Mouse (Mus musculus) forebrain, embryonic 16.5 days (tissue): ENCODE results near the gene Cyth4. TPM values are rescaled to one million over a fixed set of nuclear protein-coding genes. Genes with fewer than 3 reads are reported as not detected.
A peak's percentile ranks its signal among the peaks of the same experiment; 100 is the strongest.

Experiments used
- ATAC-seq: fragments of 200-750 bp; cut with Nextera tagmentation; 2 replicates; pipeline ENCODE4 v1.8.0; 2017; ENCODE audit warnings: mild to moderate bottlenecking, moderate library complexity
- H3K27ac ChIP-seq: fragments of 300-500 bp; sonication (generic); 2 replicates; pipeline ENCODE4 v1.5.1; 2014; ENCODE audit warnings: low read length, control low read depth
- H3K27me3 ChIP-seq: fragments of 300-500 bp; sonication (generic); replicated peaks from 2 replicates; pipeline ENCODE4 v1.6.1; 2014; ENCODE audit warnings: low read length; ENCODE audit not compliant: control insufficient read depth, insufficient read depth
- H3K36me3 ChIP-seq: fragments of 300-500 bp; sonication (generic); 2 replicates; pipeline ENCODE4 v1.6.1; 2014; ENCODE audit not compliant: control insufficient read depth, insufficient read depth
- H3K4me1 ChIP-seq: fragments of 300-500 bp; sonication (generic); replicated peaks from 2 replicates; pipeline ENCODE4 v1.6.1; 2014; ENCODE audit warnings: low read length; ENCODE audit not compliant: control insufficient read depth, insufficient read depth
- H3K4me2 ChIP-seq: fragments of 300-500 bp; sonication (generic); 2 replicates; pipeline ENCODE4 v1.6.1; 2014; ENCODE audit warnings: mild to moderate bottlenecking, low read length, control low read depth
- H3K4me3 ChIP-seq: fragments of 300-500 bp; sonication (generic); replicated peaks from 2 replicates; pipeline ENCODE4 v1.5.1; 2014; ENCODE audit warnings: mild to moderate bottlenecking, low read length, control low read depth
- H3K9ac ChIP-seq: fragments of 300-500 bp; sonication (generic); replicated peaks from 2 replicates; pipeline ENCODE4 v1.6.1; 2014; ENCODE audit warnings: low read depth, low read length, control low read depth
- H3K9me3 ChIP-seq: fragments of 300-500 bp; sonication (generic); 2 replicates; pipeline ENCODE4 v1.6.1; 2016; ENCODE audit warnings: low read length; ENCODE audit not compliant: control insufficient read depth
- WGBS: fragments of 180-500 bp; shearing (Covaris S2); extraction: QIAGEN DNeasy Blood & Tissue Kit; methylation state at CpG from one replicate; pipeline ENCODE4 v1.1.7; 2014; 5-methylcytosine and 5-hydroxymethylcytosine counted together
- polyA plus RNA-seq: library from polyadenylated mRNA; unstranded; fragments of >200 nt; fragmentation: Nextera tagmentation; extraction: Ambion mirVana; gene quantifications from 2 replicates; pipeline ENCODE4 v1.2.1, GENCODE M21; 2015

Gene Cyth4
- polyA plus RNA-seq, 1 experiment from 2014 or later: 4.5 TPM

GRCm38 (mm10) chr15:78669221-78669871 is 72.5 kb downstream of the Cyth4 start:
- Histone ChIP-seq H3K27me3 (peaks cover 12% of the 10 kb centered on the region), H3K9ac (no peak overlapping the region), H3K4me1 (peaks cover 19% of the 10 kb centered on the region), H3K9me3 (no peaks in the 10 kb centered on the region), H3K27ac (peak overlapping the region; percentile 1; the same call in 1 of the 2 replicates), H3K4me3 (no peak overlapping the region), H3K36me3 (no peaks in the 10 kb centered on the region; the same call in 1 of the 2 replicates), H3K4me2 (no peak overlapping the region)
- ATAC-seq: peak; percentile 12; the same call in 1 of the 2 replicates
- WGBS: 37% methylated on average over 10 of the region's 10 CpGs

GRCm38 (mm10) chr15:78670341-78670740 is 73.5 kb downstream of the Cyth4 start:
- Histone ChIP-seq H3K9ac (no peak overlapping the region), H3K4me3 (no peak overlapping the region), H3K4me1 (peaks cover 29% of the 10 kb centered on the region), H3K27ac (0 out of 2 replicates have a peak overlapping the region, but pooled peaks have one; percentile 8), H3K9me3 (no peaks in the 10 kb centered on the region), H3K36me3 (no peaks in the 10 kb centered on the region; the same call in 1 of the 2 replicates), H3K27me3 (peaks cover 12% of the 10 kb centered on the region), H3K4me2 (no peak overlapping the region)
- ATAC-seq: 0 out of 2 replicates have a peak, but pooled peaks have one; percentile 2
- WGBS: 20% methylated on average over 5 of the region's 5 CpGs

Other genes with a start within 250 kb of the Cyth4 start
- not detected in 2 replicates for gene Tex33, start 201.1 kb upstream of the Cyth4 start, polyA plus RNA-seq
- gene Tst, start 191.1 kb upstream of the Cyth4 start, polyA plus RNA-seq: 25.1 and 28.4 TPM in 2 replicates
- 4.4 and 5.0 TPM in 2 replicates for gene Mpst, start 190.6 kb upstream of the Cyth4 start, polyA plus RNA-seq
- 105 and 141 TPM in 2 replicates for gene Kctd17, start 168.5 kb upstream of the Cyth4 start, polyA plus RNA-seq
- 0.06 and 0.22 TPM in 2 replicates for gene Tmprss6, start 128.4 kb upstream of the Cyth4 start, polyA plus RNA-seq
- not detected in 2 replicates for gene Il2rb, start 101.8 kb upstream of the Cyth4 start, polyA plus RNA-seq
- 5.6 and 6.4 TPM in 2 replicates for gene C1qtnf6, start 65.6 kb upstream of the Cyth4 start, polyA plus RNA-seq
- gene Sstr3, start 52.4 kb upstream of the Cyth4 start, polyA plus RNA-seq: 1.1 and 1.8 TPM in 2 replicates
- 3.6 and 5.1 TPM in 2 replicates for gene Rac2, start 24.3 kb upstream of the Cyth4 start, polyA plus RNA-seq
- 6.4 and 8.2 TPM in 2 replicates for gene Elfn2, start 121.7 kb downstream of the Cyth4 start, polyA plus RNA-seq
- gene Mfng, start 176.4 kb downstream of the Cyth4 start, polyA plus RNA-seq: 58.1 and 67.0 TPM in 2 replicates
- gene Card10, start 206.0 kb downstream of the Cyth4 start, polyA plus RNA-seq: 1.3 and 1.4 TPM in 2 replicates
- gene Cdc42ep1, start 245.6 kb downstream of the Cyth4 start, polyA plus RNA-seq: 9.7 and 11.0 TPM in 2 replicates